Mouse (Mus musculus) CD4-positive, CD25-positive, alpha-beta regulatory T cell, adult 2 months (primary cell): ENCODE measurements around the gene Helz.
"Not testable (repeated sequence)": the region's sequence is repeated elsewhere in the genome, so short reads cannot be mapped to it uniquely, and the experiment has no call there.

Experiments
- DNase-seq: peaks from one replicate; pipeline ENCODE4 v3.0.0-alpha.2; 2012; ENCODE audit warnings: low read depth, low spot score

The Helz gene

DNA sequence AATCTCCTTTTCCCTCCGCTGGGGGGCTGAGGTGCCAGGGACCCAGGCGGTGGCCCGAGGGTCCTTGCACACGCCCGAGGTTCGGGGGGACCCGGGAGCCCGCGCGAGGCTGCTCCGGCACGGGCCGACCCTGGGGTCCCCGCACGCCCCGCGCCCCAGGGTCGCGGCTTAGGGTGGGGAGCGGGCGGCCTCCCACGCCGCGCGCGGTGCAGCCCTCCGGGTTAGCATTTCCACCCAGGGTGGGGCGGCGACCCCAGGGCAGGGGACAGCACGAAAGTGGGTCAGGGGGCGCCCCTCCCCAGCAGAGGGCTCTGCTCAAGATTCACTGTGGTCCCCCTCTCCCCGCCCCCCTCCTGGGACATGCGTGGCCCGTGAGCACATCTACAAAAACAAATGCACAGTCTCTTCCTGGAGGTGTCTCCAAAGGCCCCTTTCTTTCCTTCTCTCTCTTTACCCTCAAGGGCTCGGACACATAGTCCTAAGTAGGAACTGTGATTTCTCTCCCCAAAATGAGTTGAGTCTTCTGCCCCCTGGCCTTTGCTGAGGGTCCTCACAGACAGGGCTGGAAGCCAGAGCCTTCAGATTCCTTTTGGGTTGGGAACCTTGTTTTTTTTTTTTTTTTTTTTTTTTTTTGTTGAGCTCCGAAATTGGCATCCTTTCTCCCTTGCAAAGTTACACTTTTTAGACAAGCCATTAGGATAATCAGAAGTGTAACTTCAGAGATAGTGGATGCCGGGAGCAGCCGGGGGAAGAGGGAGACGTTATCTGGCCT, 660 bp downstream of the Helz start:
- peak; percentile 42 for DNase-seq

DNA sequence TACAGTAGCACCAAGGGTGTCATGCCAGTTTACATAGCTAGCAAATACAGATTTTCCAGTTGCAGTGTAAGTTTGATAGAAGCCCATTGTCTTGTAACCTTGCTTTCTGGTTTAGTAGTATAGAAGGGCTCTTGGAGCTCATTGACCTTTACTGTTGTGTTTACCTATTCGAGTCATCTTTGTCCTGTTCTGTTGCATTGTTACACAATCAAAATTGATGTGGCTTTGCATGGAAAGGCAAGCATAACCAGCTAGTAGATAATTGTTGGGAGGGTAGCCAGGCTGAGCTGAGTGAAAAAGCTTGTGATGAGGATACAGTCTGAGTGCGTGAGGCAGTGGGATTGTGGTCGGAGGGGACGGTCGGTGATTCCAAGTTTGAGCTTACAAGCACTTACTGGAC, 12.1 kb downstream of the Helz start:
- no peak for DNase-seq

DNA sequence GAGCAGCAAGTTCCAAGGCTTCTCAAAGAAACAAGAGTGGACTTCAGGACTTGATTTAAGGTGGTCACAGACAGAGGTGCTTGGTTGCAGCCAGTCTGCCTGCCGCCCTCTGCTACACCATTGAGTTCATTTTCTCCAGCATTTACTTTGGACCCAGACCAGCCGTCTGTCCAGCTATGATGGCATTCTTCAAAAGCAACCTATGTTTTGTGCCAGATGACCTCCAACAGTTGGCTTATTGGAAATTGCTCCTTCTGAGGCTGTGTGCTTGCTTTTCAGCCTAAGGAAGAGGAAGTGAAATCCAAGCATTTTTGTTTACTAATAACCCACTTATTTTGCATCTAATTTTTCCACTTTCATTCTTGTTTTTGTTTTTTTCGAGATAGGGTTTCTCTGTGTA, 19.7 kb downstream of the Helz start:
- no peak for DNase-seq

DNA sequence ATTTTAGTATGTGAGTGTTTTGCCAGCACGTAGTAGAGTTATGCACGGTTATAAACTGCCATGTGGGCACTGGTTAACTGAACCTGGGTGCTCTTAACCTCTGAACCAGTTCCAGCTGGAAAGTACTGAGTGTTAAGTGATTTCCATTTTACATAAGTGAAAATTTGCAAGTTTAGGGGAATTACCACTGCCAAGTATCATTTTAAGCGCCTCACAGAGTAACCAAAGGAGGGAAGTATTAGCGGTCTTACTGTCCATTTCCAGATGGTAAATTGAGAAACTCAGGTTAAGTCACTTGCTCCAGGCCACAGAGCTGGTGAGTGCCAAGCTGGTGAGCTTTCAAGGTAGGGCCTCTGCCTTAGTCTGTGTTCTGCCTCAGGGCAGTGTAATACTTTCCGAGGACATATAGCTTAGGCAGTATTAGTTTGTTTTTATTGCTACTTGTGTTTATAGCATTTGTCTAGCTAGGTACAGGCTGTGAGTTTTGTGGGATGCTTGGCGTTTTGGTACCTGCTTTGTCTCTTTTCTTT, 20.8 kb downstream of the Helz start:
- no peak for DNase-seq

DNA sequence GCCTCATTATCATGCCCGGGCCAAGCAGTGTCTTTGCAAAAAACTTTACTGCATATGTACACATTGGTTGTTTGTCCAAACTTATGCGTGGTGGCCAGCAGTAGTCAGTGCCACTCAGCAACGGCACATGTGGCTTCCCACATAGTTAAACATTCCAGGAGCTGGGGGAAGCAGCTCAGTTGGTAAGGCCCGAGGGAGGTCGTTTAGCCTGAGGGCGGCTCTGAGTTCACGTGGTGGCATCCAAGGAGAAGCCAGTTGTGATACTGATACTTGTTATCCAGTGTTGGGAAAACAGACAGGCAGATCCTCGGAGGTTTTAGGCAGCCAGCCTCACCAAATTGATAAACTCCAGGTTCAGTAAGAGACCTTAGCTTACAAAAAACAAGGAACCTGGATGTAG, 23.2 kb downstream of the Helz start:
- DNase-seq, result not testable (repeated sequence)

DNA sequence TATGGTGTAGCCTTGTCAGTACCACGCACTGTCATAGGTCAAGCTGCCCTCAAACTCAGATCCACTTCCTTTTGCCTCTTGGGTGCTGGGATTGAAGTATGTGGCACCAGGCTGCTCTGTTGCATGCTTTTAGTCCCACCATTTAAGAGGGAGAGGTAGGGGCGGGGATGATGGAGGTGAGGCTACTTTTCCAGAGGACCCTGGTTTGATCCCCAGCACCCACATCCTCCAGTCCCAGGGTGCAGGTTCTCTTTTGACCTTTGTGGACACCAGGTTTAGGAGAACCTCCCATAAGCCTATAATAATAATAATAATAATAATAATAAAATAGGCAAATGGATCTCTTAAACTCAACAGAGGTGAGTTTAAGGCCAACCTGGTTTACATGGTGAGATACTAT, 23.6 kb downstream of the Helz start:
- no peak for DNase-seq

DNA sequence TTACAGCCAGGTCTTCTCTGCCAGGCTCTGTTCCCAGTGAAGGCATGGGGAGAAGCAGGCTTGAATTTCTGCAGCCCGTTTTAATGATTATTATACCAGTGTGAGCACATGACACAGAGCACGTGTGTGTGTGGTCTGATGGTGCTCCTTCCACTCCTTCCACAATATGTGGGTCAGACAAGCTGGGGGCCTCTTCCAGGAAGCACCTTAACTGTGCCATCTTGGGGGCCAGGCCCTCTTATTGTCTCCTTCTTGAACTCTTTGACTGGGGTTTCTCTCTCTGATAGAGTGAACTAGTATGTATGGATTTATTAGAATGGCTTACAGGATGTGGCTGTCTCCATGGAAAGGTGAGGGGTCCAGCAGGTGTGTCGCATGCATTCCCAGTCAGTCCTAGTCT, 24.8 kb downstream of the Helz start:
- DNase-seq, result no peak

DNA sequence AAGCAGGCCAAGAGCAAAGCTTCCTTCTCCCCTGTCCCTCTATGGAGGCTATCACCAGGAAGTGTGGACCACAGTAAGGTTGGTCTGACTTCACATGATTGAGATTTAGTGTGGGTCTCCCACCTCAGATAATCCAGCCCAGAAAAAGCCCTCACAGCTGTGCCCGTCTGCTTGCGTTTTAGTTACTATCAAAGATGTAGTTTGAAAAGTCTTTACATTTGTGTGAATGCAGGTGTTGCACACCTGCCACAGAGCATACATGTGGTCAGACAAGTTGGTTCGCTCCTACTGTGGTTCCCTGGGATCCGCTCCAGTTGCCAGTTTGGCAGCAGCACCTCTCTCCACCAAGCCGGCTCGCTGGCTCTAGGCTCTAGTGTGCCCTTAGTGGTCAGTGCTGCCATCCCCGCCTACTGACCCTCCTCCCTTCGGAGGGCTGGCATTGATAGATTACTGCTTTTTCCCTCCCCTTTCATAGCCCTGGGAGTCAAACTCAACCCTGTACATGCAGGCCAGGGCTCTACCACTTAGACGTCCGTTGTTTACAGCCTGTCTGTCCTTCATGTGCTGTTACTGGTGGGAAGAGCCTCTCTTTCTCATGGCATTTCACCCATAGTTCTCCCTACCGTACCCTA, 25.4 kb downstream of the Helz start:
- DNase-seq, result no peak

DNA sequence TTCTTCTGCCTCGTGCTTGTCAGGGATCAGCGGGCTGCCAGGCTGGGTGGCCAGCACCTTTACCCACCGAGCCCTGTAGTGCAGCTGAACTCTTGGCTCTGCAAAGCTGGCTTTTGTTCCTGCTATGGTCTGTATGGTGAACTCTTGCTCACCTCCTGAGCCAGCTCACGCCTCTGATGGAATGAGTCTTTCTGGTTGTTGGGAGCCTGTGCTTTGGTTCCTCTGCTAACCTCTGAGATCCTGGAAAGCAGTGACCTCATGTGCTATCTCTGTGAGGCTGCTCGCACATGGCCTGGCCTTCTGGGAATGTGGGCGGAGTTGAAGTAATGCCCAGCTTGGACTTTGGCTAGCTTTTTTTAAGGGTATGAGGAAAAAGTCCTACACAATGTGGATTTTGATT, 26.1 kb downstream of the Helz start:
- DNase-seq, result no peak

DNA sequence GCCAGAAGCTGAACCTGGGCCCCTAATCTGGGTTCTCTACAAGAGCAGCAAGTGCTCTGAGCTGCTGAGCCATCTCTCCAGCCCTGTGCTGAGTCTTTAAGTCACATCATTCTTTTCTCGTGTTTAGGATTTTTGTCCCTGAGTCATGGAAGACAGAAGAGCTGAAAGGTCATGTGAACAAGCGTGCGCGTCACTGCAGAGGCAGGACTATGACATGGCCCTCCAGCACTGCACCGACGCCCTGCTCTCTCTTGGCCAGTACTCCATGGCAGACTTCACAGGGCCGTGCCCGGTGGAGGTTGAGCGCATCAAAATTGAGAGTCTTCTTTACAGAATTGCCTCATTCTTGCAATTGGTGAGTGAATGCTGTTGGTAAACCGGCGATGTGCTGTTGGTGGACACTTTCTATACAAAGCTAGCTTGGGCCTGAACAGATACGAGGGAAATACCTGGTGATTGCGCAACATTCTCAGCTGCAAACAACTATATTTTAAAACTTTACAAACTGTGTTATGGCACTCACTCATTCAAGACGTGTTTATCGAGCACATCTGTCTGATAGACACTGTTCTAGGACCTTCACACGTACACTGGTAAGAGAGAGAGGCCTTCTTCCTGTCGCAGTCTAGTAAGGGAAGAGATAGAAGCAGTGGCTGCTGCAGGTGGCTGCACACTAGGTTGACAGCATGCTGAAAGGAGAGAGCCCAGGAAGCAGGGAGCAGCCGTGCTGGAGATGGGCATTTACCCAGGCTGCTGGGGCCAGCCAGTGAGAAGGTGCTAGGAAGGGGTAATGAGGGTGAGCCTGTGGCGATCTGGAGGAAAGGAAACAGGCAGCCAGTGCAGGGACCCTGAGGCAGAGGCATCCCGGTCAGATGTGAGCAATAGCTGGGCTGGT, 27.3 kb downstream of the Helz start:
- no peak for DNase-seq

DNA sequence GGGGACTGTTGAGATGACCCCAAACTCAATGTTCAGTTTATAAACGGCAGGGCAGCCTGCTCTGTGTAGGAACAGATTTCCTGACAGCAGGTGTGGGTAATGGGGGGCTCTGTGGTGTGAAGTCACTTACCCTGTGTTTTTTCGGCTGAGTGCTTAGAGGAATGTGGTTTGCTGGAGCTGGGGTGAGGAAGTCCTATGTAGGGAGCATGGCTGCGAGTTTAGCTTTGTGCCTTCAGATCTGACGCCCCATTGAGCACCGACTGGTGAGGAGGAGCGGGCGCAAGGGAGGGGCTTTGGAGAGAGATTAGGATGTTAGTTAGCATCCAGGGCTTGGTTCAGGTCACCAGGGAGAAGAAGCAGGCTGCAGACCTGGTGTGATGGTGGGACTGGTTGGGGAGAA, 28.5 kb downstream of the Helz start:
- no peak for DNase-seq

DNA sequence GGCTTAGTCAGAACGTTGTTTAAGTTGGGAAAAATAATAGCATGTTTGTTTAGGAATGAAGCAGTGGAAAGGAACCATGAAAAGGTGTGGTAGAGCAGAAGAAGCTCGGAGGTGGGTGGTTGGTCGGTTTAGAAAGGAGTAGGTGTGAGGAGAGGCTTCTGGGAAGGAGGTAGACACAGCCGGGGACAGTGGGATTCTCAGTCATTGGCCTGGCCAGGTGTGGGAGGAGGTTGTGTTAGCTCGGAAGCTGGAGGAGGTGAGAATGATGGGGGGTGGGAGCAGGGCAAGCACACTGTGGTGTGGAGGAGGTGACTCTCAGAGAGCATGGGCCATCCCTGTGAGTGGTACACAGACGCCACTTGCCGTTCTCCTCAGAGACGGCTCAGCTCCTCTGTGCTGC, 29.7 kb downstream of the Helz start:
- no peak for DNase-seq

DNA sequence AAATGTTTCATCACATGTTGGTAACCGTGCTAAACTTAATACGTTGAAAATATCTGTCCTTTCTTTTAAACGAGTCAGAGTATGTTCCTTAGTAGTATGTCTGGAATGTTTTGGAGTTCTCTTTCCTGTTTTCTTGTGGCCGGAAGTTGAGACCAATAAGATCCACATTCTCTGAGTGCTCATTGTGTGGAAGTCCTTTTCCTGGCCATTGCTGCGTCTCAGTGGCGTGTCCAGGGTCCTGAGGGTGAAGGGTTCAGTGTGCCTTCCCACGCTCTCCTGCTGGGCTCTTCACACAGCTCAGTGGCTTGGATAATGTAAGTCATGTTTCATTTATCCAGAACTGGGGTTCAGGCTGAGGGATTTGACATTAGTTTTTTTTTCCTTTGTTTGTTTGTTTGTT, 30.5 kb downstream of the Helz start:
- no peak for DNase-seq

DNA sequence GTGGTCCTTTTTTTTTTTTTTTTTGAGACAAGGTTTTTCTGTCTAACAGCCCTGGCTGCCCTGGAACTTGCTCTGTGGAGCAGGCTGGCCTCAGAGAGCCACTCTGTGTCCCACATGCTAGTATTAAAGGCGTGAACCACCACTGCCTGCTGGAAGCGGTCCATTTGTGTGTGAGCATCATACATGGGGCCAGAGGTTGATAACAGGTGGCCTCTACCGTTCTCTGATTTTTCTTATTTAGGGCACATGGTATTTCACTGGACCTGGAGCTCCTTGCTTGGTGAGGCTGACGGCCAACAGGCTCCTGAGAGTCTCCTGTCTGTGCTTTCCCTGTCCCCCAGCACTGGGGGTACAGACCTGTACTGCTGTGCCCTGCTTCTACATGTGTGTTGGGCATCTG, 33.1 kb downstream of the Helz start:
- no peak for DNase-seq

DNA sequence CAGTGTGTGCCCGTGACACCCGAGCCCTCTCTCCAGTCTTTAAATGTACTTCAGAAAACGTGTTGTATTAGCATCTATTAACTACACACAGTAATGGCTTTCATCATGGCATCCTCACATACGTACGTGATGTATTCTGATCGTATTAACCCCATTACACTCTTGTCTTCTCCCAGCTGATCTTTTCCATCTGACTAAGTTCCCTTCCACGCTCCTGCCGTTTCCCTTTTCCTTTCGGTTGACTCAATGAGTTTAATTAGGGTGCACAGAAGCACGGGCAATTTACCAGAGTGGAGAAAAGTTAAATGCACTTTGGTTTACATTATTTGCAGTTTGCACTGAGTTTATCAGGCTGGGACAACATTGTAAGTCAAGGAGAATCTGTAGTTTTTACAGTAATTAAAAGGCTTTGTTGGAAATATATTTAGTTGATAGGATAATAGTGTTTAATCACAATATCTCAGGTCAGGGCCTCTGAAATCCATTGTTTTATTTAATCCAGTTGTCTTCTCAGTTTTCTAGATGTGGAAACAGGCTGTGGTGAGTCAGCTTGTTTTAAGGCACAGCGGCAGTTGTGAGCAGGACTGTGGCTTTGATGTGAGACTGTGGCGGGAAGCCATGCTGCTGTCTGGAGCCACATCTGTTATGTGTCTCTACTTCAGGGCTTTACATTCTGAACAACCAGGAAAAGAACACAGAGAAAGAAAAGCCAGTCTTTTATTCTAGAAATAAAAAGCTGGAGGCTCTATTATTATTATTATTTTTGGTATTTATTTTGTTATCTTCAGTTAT, 37.1 kb downstream of the Helz start:
- DNase-seq, result peak; percentile 7

DNA sequence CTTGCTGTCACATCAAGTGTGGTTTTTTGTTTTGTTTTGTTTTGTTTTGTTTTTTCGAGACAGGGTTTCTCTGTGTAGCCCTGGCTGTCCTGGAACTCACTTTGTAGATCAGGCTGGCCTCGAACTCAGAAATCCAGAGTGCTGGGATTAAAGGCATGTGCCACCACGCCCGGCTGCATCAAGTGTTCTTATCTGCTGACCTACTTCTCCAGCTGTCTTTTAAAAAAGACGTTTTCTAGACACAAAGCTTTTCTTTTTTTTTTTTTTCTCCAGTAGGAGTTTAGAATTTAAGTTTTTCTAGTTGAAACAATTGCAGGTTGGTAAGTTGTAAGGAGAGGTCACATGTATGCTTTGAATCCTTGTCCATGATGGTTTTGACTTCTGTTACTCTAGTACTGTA, 38.4 kb downstream of the Helz start:
- not testable (repeated sequence) for DNase-seq

DNA sequence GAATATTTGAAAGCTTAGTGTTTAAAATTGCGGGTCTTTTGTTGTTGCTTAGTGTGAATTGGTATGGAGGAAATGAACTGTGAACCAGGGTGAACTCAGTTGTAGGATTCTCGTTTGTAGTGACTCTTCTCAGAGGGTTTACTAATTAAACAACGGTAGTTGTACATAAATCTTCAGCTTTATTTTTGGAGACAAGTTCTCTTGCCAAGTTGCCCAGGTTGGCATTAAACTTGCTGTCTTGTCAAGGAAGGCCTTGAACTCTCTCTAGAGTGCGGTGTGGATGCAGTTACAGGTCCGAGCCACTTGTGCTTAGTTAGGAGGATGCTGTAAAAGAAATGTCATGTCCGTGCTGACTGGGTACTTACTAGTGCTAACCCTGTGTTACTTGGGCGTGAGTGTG, 39.4 kb downstream of the Helz start:
- no peak for DNase-seq

DNA sequence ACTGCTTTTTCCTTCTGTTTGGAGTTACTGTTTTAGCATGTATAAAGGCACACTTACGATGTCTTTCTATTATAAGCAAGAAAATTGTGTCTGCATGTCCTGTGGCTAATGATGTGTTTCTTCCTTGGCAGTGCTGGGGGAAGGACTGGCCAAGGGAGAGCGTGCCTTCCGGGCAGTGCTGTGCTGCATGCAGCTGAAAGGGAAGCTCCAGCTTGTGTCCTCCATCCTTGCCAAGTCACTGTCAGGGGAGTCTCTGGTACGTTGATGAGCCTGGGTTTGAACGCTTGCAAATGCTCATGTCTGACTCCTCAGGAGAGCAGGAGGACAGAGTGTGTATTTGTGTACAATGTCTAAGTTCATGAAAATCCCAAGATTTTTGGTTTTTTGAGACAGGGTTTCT, 44.8 kb downstream of the Helz start:
- DNase-seq, result no peak

DNA sequence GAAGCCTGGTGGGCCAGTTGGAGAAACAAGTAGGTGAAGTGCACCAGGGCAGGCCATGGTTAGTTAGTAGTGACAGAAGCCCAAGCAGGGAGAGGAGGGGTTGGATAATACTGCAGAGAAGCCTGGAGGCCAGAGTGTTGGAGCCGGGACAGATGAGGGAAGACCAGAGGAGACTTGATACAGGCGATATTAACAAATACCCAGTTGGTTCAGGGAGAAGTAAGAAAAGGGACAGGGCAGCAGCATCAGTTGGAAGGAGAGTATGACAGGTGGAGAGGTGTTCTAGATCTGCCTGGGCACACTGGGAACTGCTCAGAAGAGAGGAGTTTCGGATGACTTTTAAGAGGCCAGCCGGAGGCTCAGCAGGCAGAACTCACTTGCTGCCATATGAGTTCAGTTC, 49.7 kb downstream of the Helz start:
- no peak for DNase-seq

DNA sequence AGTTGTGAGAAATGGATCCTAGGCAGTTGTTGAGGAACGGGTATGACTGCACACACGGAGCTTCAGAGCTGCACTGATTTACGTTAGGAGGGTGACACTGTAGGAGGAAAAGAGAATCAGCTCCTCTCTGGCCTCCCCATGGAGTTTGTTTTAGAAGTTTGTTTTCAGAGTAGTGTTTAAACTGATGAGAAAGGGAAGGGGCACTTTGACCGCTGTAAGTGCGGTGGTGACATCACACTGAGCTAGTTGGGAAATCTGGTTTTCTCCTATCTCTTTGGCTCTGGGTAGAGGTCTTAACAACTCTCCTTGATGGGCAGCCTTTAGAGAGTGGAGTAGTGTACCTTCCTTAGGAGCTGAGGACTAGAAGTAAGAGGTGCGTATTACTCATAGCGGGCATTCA, 58.0 kb downstream of the Helz start:
- DNase-seq, result no peak

DNA sequence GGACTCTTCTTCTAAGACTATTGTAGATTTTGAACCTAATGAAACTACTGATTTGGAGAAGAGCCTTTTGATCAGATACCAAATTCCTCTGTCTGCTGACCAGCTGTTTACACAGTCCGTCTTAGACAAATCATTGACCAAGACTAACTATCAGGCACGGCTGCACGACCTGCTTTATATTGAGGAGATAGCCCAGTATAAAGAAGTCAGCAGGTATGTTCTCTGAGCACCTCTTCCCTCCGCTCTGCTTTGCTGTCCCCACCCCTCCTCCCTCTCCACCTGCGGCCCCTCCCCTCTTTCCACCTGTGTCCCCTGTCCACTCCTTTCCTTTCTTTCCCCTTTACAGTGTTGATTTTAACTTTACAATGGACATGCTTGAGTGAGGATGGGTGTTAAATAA, 66.2 kb downstream of the Helz start:
- DNase-seq, result no peak

DNA sequence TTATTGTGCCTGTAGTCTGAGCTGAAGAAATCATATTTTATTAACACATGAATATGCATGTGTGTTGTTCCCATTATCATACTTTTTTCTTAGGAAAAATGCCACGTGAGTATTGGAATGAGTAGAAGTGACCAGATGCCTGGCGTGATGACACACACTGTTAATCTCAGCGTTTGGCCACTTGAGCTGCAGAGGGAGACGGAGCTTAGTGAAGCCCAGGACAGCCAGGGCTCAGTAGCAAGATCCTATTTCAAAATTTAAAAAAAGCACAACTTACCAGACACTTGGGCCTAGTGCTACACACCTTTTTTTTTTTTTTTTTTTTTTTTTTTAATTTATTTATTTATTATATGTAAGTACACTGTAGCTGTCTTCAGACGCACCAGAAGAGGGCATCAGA, 68.0 kb downstream of the Helz start:
- no peak for DNase-seq
